Mouse (Mus musculus): ENCODE measurements around the gene Slc25a20. TPM values are rescaled to one million over a fixed set of nuclear protein-coding genes. Genes with fewer than 3 reads are reported as not detected.

Slc25a20 gene
- polyA plus RNA-seq, 1 experiment = 27.7 TPM

GRCm38 (mm10) chr9:108708833-108709232 lies 46.9 kb downstream of the Slc25a20 start:
- H3ac ChIP-seq (ENCODE audit: control insufficient read depth, insufficient read length) = no peak overlapping the region
- H3K4me3 ChIP-seq = no peak overlapping the region
- H3K79me2 ChIP-seq (ENCODE audit: control insufficient read depth, insufficient read depth) = peaks cover 73% of the 10 kb centered on the region
- H3K36me3 ChIP-seq (ENCODE audit: control insufficient read depth, insufficient read depth) = peaks cover 7% of the 10 kb centered on the region
- no peak for TF ChIP-seq MYOG (IDR thresholded peaks at IDR 0.05; ENCODE audit: control insufficient read depth in 1 of 3, insufficient read depth in 1 of 3, insufficient read length in 2 of 3, low read depth in 2 of 3)
- TF ChIP-seq MYOD1 (IDR thresholded peaks at IDR 0.05; ENCODE audit: control insufficient read depth in 1 of 3, insufficient read length in 2 of 3, low read depth in 2 of 3) = no peak
- TF ChIP-seq CEBPB (IDR thresholded peaks at IDR 0.05; ENCODE audit: insufficient read depth, poor library complexity, severe bottlenecking) = no peak
- TF ChIP-seq REST (IDR thresholded peaks at IDR 0.05; ENCODE audit: insufficient read depth, insufficient read length) = no peak
- no peak for TF ChIP-seq MAX (IDR thresholded peaks at IDR 0.05; ENCODE audit: low read depth)
- TF ChIP-seq POLR2AphosphoS2 (IDR thresholded peaks at IDR 0.05; ENCODE audit: insufficient read length, low read depth) = no peak
- no peak for TF ChIP-seq TCF3 (IDR thresholded peaks at IDR 0.05; ENCODE audit: insufficient read length, low read depth)
- TF ChIP-seq USF1 (IDR thresholded peaks at IDR 0.05; ENCODE audit: low read depth) = no peak
- no peak for TF ChIP-seq POLR2A (IDR thresholded peaks at IDR 0.05; ENCODE audit: insufficient read length, low read depth)
- TF ChIP-seq SRF (IDR thresholded peaks at IDR 0.05; ENCODE audit: control insufficient read depth, insufficient read length, low read depth) = no peak
- no peak for TF ChIP-seq TCF12 (IDR thresholded peaks at IDR 0.05; ENCODE audit: insufficient read depth, poor library complexity, severe bottlenecking)
- TF ChIP-seq E2F4 (IDR thresholded peaks at IDR 0.05; ENCODE audit: insufficient read depth) = no peak
- no peak overlapping the region for H3K4me2 ChIP-seq (ENCODE audit: low read depth)
- H3K27me3 ChIP-seq (ENCODE audit: control insufficient read depth, insufficient read depth, insufficient read length) = no peaks in the 10 kb centered on the region

GRCm38 (mm10) chr9:108710767-108711166 lies 48.9 kb downstream of the Slc25a20 start:
- H3K79me2 ChIP-seq (ENCODE audit: control insufficient read depth, insufficient read depth) = peaks cover 65% of the 10 kb centered on the region
- no peak overlapping the region for H3K4me3 ChIP-seq
- peaks cover 7% of the 10 kb centered on the region for H3K36me3 ChIP-seq (ENCODE audit: control insufficient read depth, insufficient read depth)
- no peaks in the 10 kb centered on the region for H3K27me3 ChIP-seq (ENCODE audit: control insufficient read depth, insufficient read depth, insufficient read length)
- no peak overlapping the region for H3K4me2 ChIP-seq (ENCODE audit: low read depth)
- no peak overlapping the region for H3ac ChIP-seq (ENCODE audit: control insufficient read depth, insufficient read length)
- TF ChIP-seq CEBPB (IDR thresholded peaks at IDR 0.05; ENCODE audit: insufficient read depth, poor library complexity, severe bottlenecking) (no peak), REST (IDR thresholded peaks at IDR 0.05; ENCODE audit: insufficient read depth, insufficient read length) (no peak), E2F4 (IDR thresholded peaks at IDR 0.05; ENCODE audit: insufficient read depth) (no peak), POLR2AphosphoS2 (IDR thresholded peaks at IDR 0.05; ENCODE audit: insufficient read length, low read depth) (no peak)

GRCm38 (mm10) chr9:108716199-108716598 lies 54.3 kb downstream of the Slc25a20 start:
- Histone ChIP-seq H3K4me2 (ENCODE audit: low read depth) (no peak overlapping the region), H3K36me3 (ENCODE audit: control insufficient read depth, insufficient read depth) (peaks cover 5% of the 10 kb centered on the region), H3ac (ENCODE audit: control insufficient read depth, insufficient read length) (no peak overlapping the region), H3K4me3 (no peak overlapping the region), H3K79me2 (ENCODE audit: control insufficient read depth, insufficient read depth) (peaks cover 18% of the 10 kb centered on the region), H3K27me3 (ENCODE audit: control insufficient read depth, insufficient read depth, insufficient read length) (no peaks in the 10 kb centered on the region)
- no peak for TF ChIP-seq TCF3 (IDR thresholded peaks at IDR 0.05; ENCODE audit: insufficient read length, low read depth)
- TF ChIP-seq USF1 (IDR thresholded peaks at IDR 0.05; ENCODE audit: low read depth) = no peak
- no peak for TF ChIP-seq TCF12 (IDR thresholded peaks at IDR 0.05; ENCODE audit: insufficient read depth, poor library complexity, severe bottlenecking)
- TF ChIP-seq POLR2AphosphoS2 (IDR thresholded peaks at IDR 0.05; ENCODE audit: insufficient read length, low read depth) = no peak
- no peak for TF ChIP-seq REST (IDR thresholded peaks at IDR 0.05; ENCODE audit: insufficient read depth, insufficient read length)
- no peak for TF ChIP-seq MYOD1 (IDR thresholded peaks at IDR 0.05; ENCODE audit: control insufficient read depth in 1 of 3, insufficient read length in 2 of 3, low read depth in 2 of 3)
- TF ChIP-seq MYOG (IDR thresholded peaks at IDR 0.05; ENCODE audit: control insufficient read depth in 1 of 3, insufficient read depth in 1 of 3, insufficient read length in 2 of 3, low read depth in 2 of 3) = no peak
- no peak for TF ChIP-seq POLR2A (IDR thresholded peaks at IDR 0.05; ENCODE audit: insufficient read length, low read depth)
- TF ChIP-seq E2F4 (IDR thresholded peaks at IDR 0.05; ENCODE audit: insufficient read depth) = no peak
- no peak for TF ChIP-seq MAX (IDR thresholded peaks at IDR 0.05; ENCODE audit: low read depth)
- TF ChIP-seq SRF (IDR thresholded peaks at IDR 0.05; ENCODE audit: control insufficient read depth, insufficient read length, low read depth) = no peak
- TF ChIP-seq CEBPB (IDR thresholded peaks at IDR 0.05; ENCODE audit: insufficient read depth, poor library complexity, severe bottlenecking) = no peak

GRCm38 (mm10) chr9:108723751-108724150 lies 61.9 kb downstream of the Slc25a20 start:
- Histone ChIP-seq H3K36me3 (ENCODE audit: control insufficient read depth, insufficient read depth) (peaks cover 11% of the 10 kb centered on the region), H3ac (ENCODE audit: control insufficient read depth, insufficient read length) (no peak overlapping the region), H3K79me2 (ENCODE audit: control insufficient read depth, insufficient read depth) (peaks cover 4% of the 10 kb centered on the region), H3K27me3 (ENCODE audit: control insufficient read depth, insufficient read depth, insufficient read length) (no peaks in the 10 kb centered on the region), H3K4me2 (ENCODE audit: low read depth) (no peak overlapping the region), H3K4me3 (no peak overlapping the region)
- TF ChIP-seq E2F4 (IDR thresholded peaks at IDR 0.05; ENCODE audit: insufficient read depth) (no peak), MYOD1 (IDR thresholded peaks at IDR 0.05; ENCODE audit: control insufficient read depth in 1 of 3, insufficient read length in 2 of 3, low read depth in 2 of 3) (no peak)

- H3K27me3 ChIP-seq (ENCODE audit: control insufficient read depth, insufficient read depth, insufficient read length) = no peaks in the 10 kb centered on the region
- no peak overlapping the region for H3K4me2 ChIP-seq (ENCODE audit: low read depth)
- H3ac ChIP-seq (ENCODE audit: control insufficient read depth, insufficient read length) = no peak overlapping the region
- peaks cover 12% of the 10 kb centered on the region for H3K36me3 ChIP-seq (ENCODE audit: control insufficient read depth, insufficient read depth)
- peaks cover 4% of the 10 kb centered on the region for H3K79me2 ChIP-seq (ENCODE audit: control insufficient read depth, insufficient read depth)
- no peak overlapping the region for H3K4me3 ChIP-seq
- TF ChIP-seq POLR2A (IDR thresholded peaks at IDR 0.05; ENCODE audit: insufficient read length, low read depth) (no peak), SRF (IDR thresholded peaks at IDR 0.05; ENCODE audit: control insufficient read depth, insufficient read length, low read depth) (no peak), REST (IDR thresholded peaks at IDR 0.05; ENCODE audit: insufficient read depth, insufficient read length) (no peak), TCF3 (IDR thresholded peaks at IDR 0.05; ENCODE audit: insufficient read length, low read depth) (no peak), USF1 (IDR thresholded peaks at IDR 0.05; ENCODE audit: low read depth) (no peak), E2F4 (IDR thresholded peaks at IDR 0.05; ENCODE audit: insufficient read depth) (no peak), TCF12 (IDR thresholded peaks at IDR 0.05; ENCODE audit: insufficient read depth, poor library complexity, severe bottlenecking) (no peak), CEBPB (IDR thresholded peaks at IDR 0.05; ENCODE audit: insufficient read depth, poor library complexity, severe bottlenecking) (no peak), MYOD1 (IDR thresholded peaks at IDR 0.05; ENCODE audit: control insufficient read depth in 1 of 3, insufficient read length in 2 of 3, low read depth in 2 of 3) (no peak), POLR2AphosphoS2 (IDR thresholded peaks at IDR 0.05; ENCODE audit: insufficient read length, low read depth) (no peak)
Measured at GRCm38 (mm10) chr9:108726116-108726515, 64.2 kb downstream of the Slc25a20 start.

All from myocyte (in vitro differentiated cells).